Mouse (Mus musculus) brain, embryonic 14.5 days (tissue): ENCODE data around the gene Plxna4.

ENCODE experiments used
- CTCF ChIP-seq: fragments of 200-500 bp; IDR thresholded peaks from 2 replicates; pipeline ENCODE4 v1.5.1; 2012; ENCODE audit warnings: inconsistent platforms, mild to moderate bottlenecking, moderate library complexity, borderline replicate concordance; ENCODE audit not compliant: insufficient read depth, insufficient read length; ENCODE audit errors: extremely low read depth
- POLR2A ChIP-seq: fragments of 200-500 bp; IDR thresholded peaks from 2 replicates; pipeline ENCODE4 v1.6.1; 2012; ENCODE audit warnings: mild to moderate bottlenecking, inconsistent platforms, borderline replicate concordance; ENCODE audit not compliant: poor library complexity, insufficient read depth, insufficient read length, severe bottlenecking; ENCODE audit errors: extremely low read depth

DNA sequence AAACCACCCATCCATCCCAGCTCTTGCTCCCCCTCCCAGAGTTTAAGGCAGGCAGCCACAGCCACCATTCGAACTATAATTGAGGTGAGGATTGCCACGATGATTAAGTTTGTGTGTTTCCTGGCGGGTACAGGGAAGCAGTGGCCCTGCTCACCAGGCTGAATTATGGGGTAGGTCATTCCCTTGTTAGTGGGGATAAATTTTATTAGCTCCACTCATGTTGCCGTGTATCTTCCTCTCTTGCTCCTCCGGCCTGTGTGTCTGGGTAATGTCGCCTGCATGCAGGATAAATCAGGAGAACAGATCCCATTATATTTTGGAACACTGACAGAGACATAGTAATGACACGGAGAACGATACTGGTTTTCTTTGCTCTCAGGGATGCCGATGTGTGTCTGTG lies 78.9 kb downstream of the Plxna4 start:
- TF ChIP-seq POLR2A: no peak
- no peak for TF ChIP-seq CTCF
